Mouse (Mus musculus) liver, adult 2 months (tissue): Measurements from ENCODE around the gene Prkar2b.
"Not testable (repeated sequence)": the region's sequence is repeated elsewhere in the genome, so short reads cannot be mapped to it uniquely, and the experiment has no call there.

ENCODE experiments used
- CTCF ChIP-seq: fragments of 200-500 bp; IDR thresholded peaks from 2 replicates; pipeline ENCODE4 v1.5.1; 2011; ENCODE audit warnings: low read depth, low read length, control low read depth
- POLR2A ChIP-seq: fragments of 200-500 bp; IDR thresholded peaks from 2 replicates; pipeline ENCODE4 v1.6.1; 2011; ENCODE audit warnings: low read length, control low read depth; ENCODE audit not compliant: insufficient read depth; ENCODE audit errors: extremely low read depth

DNA sequence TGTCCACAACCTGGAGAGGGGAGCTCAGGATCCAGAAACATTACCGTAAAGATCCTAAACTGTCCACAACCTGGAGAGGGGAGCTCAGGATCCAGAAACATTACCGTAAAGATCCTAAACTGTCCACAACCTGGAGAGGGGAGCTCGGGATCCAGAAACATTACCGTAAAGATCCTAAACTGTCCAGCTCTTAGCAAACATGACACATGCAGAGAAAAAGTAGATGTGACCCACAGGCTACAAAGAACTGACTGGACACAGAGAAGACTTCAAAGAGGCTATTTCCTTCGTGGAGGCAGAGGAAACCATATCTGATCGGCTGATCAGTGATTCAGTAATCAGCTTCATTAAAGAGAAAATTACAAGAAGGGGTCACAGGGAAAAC lies 51.1 kb downstream of the Prkar2b start:
- TF ChIP-seq POLR2A, CTCF: not testable (repeated sequence)
